Mouse (Mus musculus) CH12.LX (cell line): ENCODE measurements around the gene Pdlim5. TPM values are rescaled to one million over a fixed set of nuclear protein-coding genes. Genes with fewer than 3 reads are reported as not detected.

ENCODE experiments used
- DNase-seq: peaks from one replicate; pipeline ENCODE4 v3.0.0-alpha.2; 2013; ENCODE audit errors: extremely low read depth
- H3K27ac ChIP-seq: 2 replicates; pipeline ENCODE4 v1.5.1; 2012; ENCODE audit warnings: low read depth, mild to moderate bottlenecking, control low read depth, moderate library complexity; ENCODE audit not compliant: insufficient read depth
- H3K27me3 ChIP-seq: replicated peaks from 2 replicates; pipeline ENCODE3; 2012; ENCODE audit warnings: inconsistent platforms
- H3K36me3 ChIP-seq, 2 experiments: replicated peaks in 1 of 2; 2 replicates each; pipeline versions ENCODE3 to v1.6.1; 2012; ENCODE audit warnings: inconsistent platforms in 1 of 2, low read length in 1 of 2, mild to moderate bottlenecking in 1 of 2, mixed read lengths in 1 of 2, moderate library complexity in 1 of 2; ENCODE audit not compliant: control insufficient read depth in 1 of 2, insufficient read depth in 1 of 2
- H3K4me1 ChIP-seq, 2 experiments: 2 replicates each; pipeline ENCODE4 v1.6.1; 2012; ENCODE audit warnings: inconsistent platforms in 1 of 2, moderate library complexity in 1 of 2; ENCODE audit not compliant: insufficient read depth in 2 of 2, control insufficient read depth in 1 of 2
- H3K4me2 ChIP-seq: 2 replicates; pipeline ENCODE4 v1.6.1; 2012; ENCODE audit warnings: low read depth, mild to moderate bottlenecking, control low read depth; ENCODE audit not compliant: poor library complexity, insufficient read depth, severe bottlenecking
- H3K4me3 ChIP-seq, 3 experiments: fragments of 150-350 bp in 1 of 3; sonication (generic) in 1 of 3; replicated peaks in 1 of 3; 2 replicates each; pipeline versions ENCODE3 to v1.5.1; 2011 to 2012; ENCODE audit warnings: low read depth in 2 of 3, low read length in 2 of 3, mild to moderate bottlenecking in 2 of 3, moderate library complexity in 2 of 3, control low read depth in 1 of 3, improper control_type of control experiment in 1 of 3, inconsistent platforms in 1 of 3, mixed read lengths in 1 of 3; ENCODE audit not compliant: poor library complexity in 1 of 3
- H3K79me2 ChIP-seq: replicated peaks from 2 replicates; pipeline ENCODE4 v1.6.1; 2012; ENCODE audit warnings: mild to moderate bottlenecking, moderate library complexity; ENCODE audit not compliant: control insufficient read depth, poor library complexity, insufficient read depth, severe bottlenecking; ENCODE audit errors: extremely low read depth
- H3K9ac ChIP-seq: 2 replicates; pipeline ENCODE4 v1.6.1; 2012; ENCODE audit warnings: low read depth, mild to moderate bottlenecking, control low read depth, moderate library complexity; ENCODE audit not compliant: insufficient read depth
- H3K9me3 ChIP-seq: replicated peaks from 2 replicates; pipeline ENCODE3; 2012; ENCODE audit warnings: low read length, inconsistent platforms, mixed read lengths
- CHD1 ChIP-seq: IDR thresholded peaks from 2 replicates; pipeline ENCODE4 v1.6.1; 2012; ENCODE audit warnings: low read depth, low read length, improper control_type of control experiment, inconsistent platforms
- ELF1 ChIP-seq: IDR thresholded peaks from 2 replicates; pipeline ENCODE4 v1.6.1; 2014; ENCODE audit warnings: low read depth, mild to moderate bottlenecking, inconsistent platforms, low read length, improper control_type of control experiment
- EP300 ChIP-seq: IDR thresholded peaks from 2 replicates; pipeline ENCODE4 v1.6.1; 2011; ENCODE audit warnings: low read length, improper control_type of control experiment
- ETS1 ChIP-seq: conservative IDR thresholded peaks from 2 replicates; pipeline ENCODE4 v1.6.1; 2012; ENCODE audit warnings: low read depth, mild to moderate bottlenecking, inconsistent platforms, low read length, improper control_type of control experiment, moderate library complexity
- GABPA ChIP-seq: IDR thresholded peaks from 2 replicates; pipeline ENCODE4 v1.6.1; 2012; ENCODE audit warnings: low read depth, low read length, improper control_type of control experiment, inconsistent platforms; ENCODE audit not compliant: insufficient replicate concordance
- HCFC1 ChIP-seq: IDR thresholded peaks from 2 replicates; pipeline ENCODE4 v1.6.1; 2012; ENCODE audit warnings: low read depth, mild to moderate bottlenecking, inconsistent platforms, low read length, improper control_type of control experiment
- MAX ChIP-seq: IDR thresholded peaks from 2 replicates; pipeline ENCODE4 v1.6.1; 2011; ENCODE audit warnings: low read length, improper control_type of control experiment
- MAZ ChIP-seq: IDR thresholded peaks from 2 replicates; pipeline ENCODE4 v1.6.1; 2012; ENCODE audit warnings: low read depth, mild to moderate bottlenecking, inconsistent platforms, low read length, improper control_type of control experiment, moderate library complexity
- MEF2A ChIP-seq: IDR thresholded peaks from 2 replicates; pipeline ENCODE4 v1.6.1; 2014; ENCODE audit warnings: low read depth, mild to moderate bottlenecking, inconsistent platforms, low read length, improper control_type of control experiment, borderline replicate concordance
- MYC ChIP-seq: IDR thresholded peaks from 2 replicates; pipeline ENCODE4 v1.6.1; 2011; ENCODE audit warnings: low read depth, mild to moderate bottlenecking, improper control_type of control experiment, low read length
- NELFE ChIP-seq: IDR thresholded peaks from 2 replicates; pipeline ENCODE4 v1.6.1; 2011; ENCODE audit warnings: low read depth, low read length, improper control_type of control experiment
- NRF1 ChIP-seq: IDR thresholded peaks from 2 replicates; pipeline ENCODE4 v1.6.1; 2014; ENCODE audit warnings: low read depth, mild to moderate bottlenecking, inconsistent platforms, low read length, improper control_type of control experiment, moderate library complexity
- POLR2AphosphoS2 ChIP-seq: IDR thresholded peaks from 2 replicates; pipeline ENCODE4 v1.6.1; 2011; ENCODE audit warnings: low read depth, low read length, improper control_type of control experiment
- TBP ChIP-seq: conservative IDR thresholded peaks from 2 replicates; pipeline ENCODE4 v1.6.1; 2011; ENCODE audit warnings: low read depth, low read length, improper control_type of control experiment
- USF2 ChIP-seq: conservative IDR thresholded peaks from 2 replicates; pipeline ENCODE4 v1.6.1; 2011; ENCODE audit warnings: low read depth, low read length, improper control_type of control experiment
- ZC3H11A ChIP-seq: IDR thresholded peaks from 2 replicates; pipeline ENCODE4 v1.6.1; 2012; ENCODE audit warnings: low read depth, mild to moderate bottlenecking, inconsistent platforms, low read length, improper control_type of control experiment
- dilution Hi-C: fragments of 300-500 bp; cut with MboI; formaldehyde crosslinking; loops from 2 replicates; pipeline ENCODE4 v1.14.3; 2020; ENCODE audit warnings: low sequenced_read_pairs; ENCODE audit not compliant: extremely low pct_unique_long_range_greater_than_20kb, extremely low pct_ligation_motif_present
- in situ Hi-C: fragments of 300-500 bp; cut with MboI; formaldehyde crosslinking; loops from 3 replicates; pipeline ENCODE4 v1.14.3; 2019; ENCODE audit warnings: low sequenced_read_pairs, low pct_ligation_motif_present, low pct_unique_long_range_greater_than_20kb, mixed read lengths
- polyA plus RNA-seq: library from polyadenylated mRNA; unstranded; fragments of >175 nt; gene quantifications from 2 replicates; pipeline ENCODE4 v1.2.1, GENCODE M21; 2012; ENCODE audit warnings: low read depth; ENCODE audit not compliant: insufficient read length
- total RNA-seq, 2 experiments: library from RNA; depleted of rRNA; stranded (reverse); fragments of 300-350 nt in 1 of 2; fragments of >200 nt in 1 of 2; gene quantifications; 2 replicates each; pipeline ENCODE4 v1.2.3; 2012 to 2014

The Pdlim5 gene
- total and polyA plus RNA-seq, 3 experiments: 22.0 to 24.6 (median 22.8) TPM

GRCm38 (mm10) chr3:142321930-142322329 is 73.6 kb downstream of the Pdlim5 start:
- H3K9ac ChIP-seq: no peak overlapping the region
- no peak overlapping the region for H3K27ac ChIP-seq
- H3K27me3 ChIP-seq: no peaks in the 10 kb centered on the region
- H3K9me3 ChIP-seq: no peaks in the 10 kb centered on the region
- H3K4me2 ChIP-seq: no peak overlapping the region
- TF ChIP-seq USF2 (no peak), GABPA (no peak), NRF1 (no peak), NELFE (no peak), TBP (no peak), CHD1 (no peak), ETS1 (no peak), MAX (no peak), MAZ (no peak), MYC (no peak), ZC3H11A (no peak), ELF1 (no peak), HCFC1 (no peak), EP300 (no peak)
- TF ChIP-seq, all 38 proteins: peak for 0
- dilution Hi-C loops (no loop called here), in situ Hi-C loops (no loop called here)
- Histone ChIP-seq H3K4me1 (peaks cover 0 to 5% of the 10 kb centered on the region in 2 experiments; a peak in 1 of 4 replicates), H3K36me3 (no peaks in the 10 kb centered on the region), H3K79me2 (no peaks in the 10 kb centered on the region; the same call in 1 of the 2 replicates), H3K4me3 (no peak overlapping the region)
- no peak for DNase-seq

- H3K36me3 ChIP-seq: no peaks in the 10 kb centered on the region
- H3K9ac ChIP-seq: no peak overlapping the region
- no peaks in the 10 kb centered on the region for H3K79me2 ChIP-seq
- no peaks in the 10 kb centered on the region for H3K27me3 ChIP-seq
- TF ChIP-seq MEF2A (no peak), POLR2AphosphoS2 (no peak), ELF1 (no peak)
- no peak overlapping the region for H3K4me2 ChIP-seq
- DNase-seq: no peak
- dilution Hi-C loops: no loop called here
- H3K4me1 ChIP-seq: peaks cover 0 to 7% of the 10 kb centered on the region in 2 experiments; a peak in 1 of 4 replicates
- in situ Hi-C loops: no loop called here
- no peaks in the 10 kb centered on the region for H3K9me3 ChIP-seq
- no peak overlapping the region for H3K4me3 ChIP-seq
- H3K27ac ChIP-seq: no peak overlapping the region
Measured at GRCm38 (mm10) chr3:142318147-142318546, 77.3 kb downstream of the Pdlim5 start.
